Mouse (Mus musculus): ENCODE results near the gene Ampd1. TPM values are rescaled to one million over a fixed set of nuclear protein-coding genes. Genes with fewer than 3 reads are reported as not detected.

The Ampd1 gene
- total and polyA plus RNA-seq, 3 experiments, result 0.19 TPM; not detected in 2

DNA sequence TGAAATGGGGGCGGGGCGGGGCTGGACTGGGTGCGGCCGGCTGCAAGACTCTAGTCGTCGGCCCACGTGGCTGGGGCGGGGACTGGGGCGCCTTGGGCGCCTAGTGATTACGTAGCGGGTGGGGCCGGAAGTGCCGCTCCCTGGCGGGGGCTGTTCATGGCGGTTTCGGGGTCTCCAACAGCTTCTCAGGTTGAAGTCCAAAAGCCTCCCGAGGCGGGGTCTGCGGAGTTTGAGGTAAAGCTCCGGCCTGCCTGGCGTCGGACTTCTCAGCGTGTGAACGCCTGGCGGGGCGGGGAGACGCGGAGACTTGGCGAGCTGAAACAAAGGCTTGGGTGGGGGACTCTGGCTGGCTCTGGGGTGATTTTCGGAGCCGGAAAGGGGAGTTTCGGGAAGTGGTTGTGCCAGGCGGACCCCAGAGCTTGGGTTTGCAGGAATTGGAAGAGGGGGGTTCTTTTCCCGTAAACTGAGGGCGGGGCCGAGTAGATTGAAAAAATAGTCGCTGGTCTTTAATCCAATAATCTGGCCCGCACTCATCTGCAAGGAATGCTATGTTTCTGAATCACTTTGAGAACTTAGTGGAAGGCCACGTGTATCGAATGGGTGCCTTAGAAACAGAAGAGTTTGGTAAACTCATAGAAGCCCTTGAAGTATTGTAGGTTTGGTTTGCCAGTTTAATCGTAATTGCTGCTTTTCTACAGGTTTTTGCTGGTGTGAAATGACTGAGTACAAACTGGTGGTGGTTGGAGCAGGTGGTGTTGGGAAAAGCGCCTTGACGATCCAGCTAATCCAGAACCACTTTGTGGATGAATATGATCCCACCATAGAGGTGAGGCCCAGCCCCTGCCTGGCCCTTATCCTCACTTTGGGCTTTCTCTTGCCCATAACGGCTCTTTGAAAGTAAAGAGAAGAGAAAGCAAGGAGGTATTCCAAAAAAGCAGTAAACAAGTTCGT is 15.3 kb upstream of the Ampd1 start, which contains the start of gene Nras (continued):
- TF ChIP-seq HCFC1 (IDR thresholded peaks at IDR 0.05; ENCODE audit: low read depth, low read length) (peak; percentile 87), ZNF384 (IDR thresholded peaks at IDR 0.05; ENCODE audit: low read depth, low read length) (no peak), MAX (IDR thresholded peaks at IDR 0.05; ENCODE audit: low read length) (no peak), TCF12 (IDR thresholded peaks at IDR 0.05; ENCODE audit: low read depth, low read length) (no peak; the same call in 1 of the 2 replicates), MAZ (IDR thresholded peaks at IDR 0.05; ENCODE audit: low read depth, low read length) (peak; percentile 98), RCOR1 (conservative IDR thresholded peaks at IDR 0.05; ENCODE audit: low read depth, low read length) (no peak), NRF1 (IDR thresholded peaks at IDR 0.05; ENCODE audit: low read depth, low read length) (no peak), ZKSCAN1 (IDR thresholded peaks at IDR 0.05; ENCODE audit: borderline replicate concordance, low read depth, low read length) (no peak), TBP (conservative IDR thresholded peaks at IDR 0.05; ENCODE audit: low read depth, low read length) (no peak), USF1 (IDR thresholded peaks at IDR 0.05; ENCODE audit: low read depth, low read length) (peak; percentile 84), CHD2 (IDR thresholded peaks at IDR 0.05; ENCODE audit: low read length) (no peak), ETS1 (conservative IDR thresholded peaks at IDR 0.05; ENCODE audit: low read depth, low read length) (no peak), POLR2AphosphoS2 (IDR thresholded peaks at IDR 0.05; ENCODE audit: low read depth, low read length) (peak; percentile 99), GABPA (IDR thresholded peaks at IDR 0.05; ENCODE audit: insufficient replicate concordance, low read depth, low read length) (no peak), ZMIZ1 (IDR thresholded peaks at IDR 0.05; ENCODE audit: low read depth, low read length) (0 out of 2 replicates have a peak, but pooled peaks have one; percentile 33), NELFE (IDR thresholded peaks at IDR 0.05; ENCODE audit: low read depth, low read length) (no peak), POLR2A (IDR thresholded peaks at IDR 0.05; ENCODE audit: low read depth, low read length) (peak; percentile 78), ELF1 (IDR thresholded peaks at IDR 0.05; ENCODE audit: low read depth, low read length) (peak; percentile 93), MYC (IDR thresholded peaks at IDR 0.05; ENCODE audit: low read depth, low read length) (peak; percentile 70; the same call in 1 of the 2 replicates), SMC3 (IDR thresholded peaks at IDR 0.05; ENCODE audit: low read depth, low read length) (no peak), JUN (IDR thresholded peaks at IDR 0.05; ENCODE audit: insufficient read depth, low read depth, low read length) (no peak)

DNA sequence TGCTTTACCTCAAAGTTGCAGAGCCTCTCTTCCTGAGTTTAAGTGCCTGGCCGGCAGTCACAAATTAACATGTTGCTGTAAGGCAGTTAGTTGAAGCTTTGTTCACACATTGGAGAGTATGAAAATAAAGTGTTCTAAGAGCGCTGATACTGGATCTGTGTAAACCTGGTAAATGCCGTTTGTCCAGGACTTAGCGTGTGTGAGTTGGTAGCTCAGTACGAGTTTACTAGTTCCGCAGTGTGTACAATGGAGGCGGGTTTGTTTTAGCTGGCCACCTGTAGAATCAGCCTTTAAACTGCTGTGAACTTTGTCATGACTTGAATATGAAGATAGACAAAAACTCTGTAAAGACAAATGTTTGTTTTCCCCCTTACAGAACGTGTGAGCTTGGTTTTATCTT is 6.9 kb upstream of the Ampd1 start:
- peaks cover 57 to 72% of the 10 kb centered on the region in 2 experiments for H3K36me3 ChIP-seq (replicated peaks in 1 of 2; ENCODE audit: control insufficient read depth in 1 of 2, insufficient read depth in 1 of 2, low read length in 1 of 2)
- no peak overlapping the region for H3K4me3 ChIP-seq (replicated peaks in 1 of 3; ENCODE audit: low read depth in 2 of 3, low read length in 2 of 3, poor library complexity in 1 of 3)
- no peak overlapping the region for H3K9ac ChIP-seq (ENCODE audit: insufficient read depth, low read depth)
- no peaks in the 10 kb centered on the region for H3K27me3 ChIP-seq (replicated peaks)
- no peak for DNase-seq (ENCODE audit: extremely low read depth)
- dilution Hi-C loops (cut with MboI; ENCODE audit: extremely low pct_ligation_motif_present, extremely low pct_unique_long_range_greater_than_20kb, low sequenced_read_pairs) (no loop called here), in situ Hi-C loops (cut with MboI; ENCODE audit: low pct_ligation_motif_present, low pct_unique_long_range_greater_than_20kb, low sequenced_read_pairs) (no loop called here)
- no peak for TF ChIP-seq HCFC1 (IDR thresholded peaks at IDR 0.05; ENCODE audit: low read depth, low read length)
- TF ChIP-seq GABPA (IDR thresholded peaks at IDR 0.05; ENCODE audit: insufficient replicate concordance, low read depth, low read length), result no peak
- TF ChIP-seq ELF1 (IDR thresholded peaks at IDR 0.05; ENCODE audit: low read depth, low read length), result no peak
- no peak for TF ChIP-seq NRF1 (IDR thresholded peaks at IDR 0.05; ENCODE audit: low read depth, low read length)
- no peak for TF ChIP-seq MXI1 (IDR thresholded peaks at IDR 0.05; ENCODE audit: low read depth, low read length)
- no peak for TF ChIP-seq IRF4 (IDR thresholded peaks at IDR 0.05; ENCODE audit: low read depth, low read length)
- TF ChIP-seq EP300 (IDR thresholded peaks at IDR 0.05; ENCODE audit: low read length), result no peak
- no peak for TF ChIP-seq MYC (IDR thresholded peaks at IDR 0.05; ENCODE audit: low read depth, low read length)
- H3K27ac ChIP-seq (ENCODE audit: insufficient read depth, low read depth), result no peak overlapping the region
- H3K4me2 ChIP-seq (ENCODE audit: insufficient read depth, low read depth, poor library complexity, severe bottlenecking), result no peak overlapping the region
- no peaks in the 10 kb centered on the region; the same call in 1 of the 2 replicates for H3K79me2 ChIP-seq (replicated peaks; ENCODE audit: control insufficient read depth, extremely low read depth, insufficient read depth, poor library complexity, severe bottlenecking)
- no peaks in the 10 kb centered on the region for H3K9me3 ChIP-seq (replicated peaks; ENCODE audit: low read length)
- H3K4me1 ChIP-seq (ENCODE audit: control insufficient read depth in 1 of 2, insufficient read depth in 2 of 2), result no peaks in the 10 kb centered on the region

Measured in CH12.LX (cell line).